Mouse (Mus musculus): ENCODE data around the gene Gpx4.

- TF ChIP-seq POLR2A (IDR thresholded peaks at IDR 0.05; ENCODE audit: insufficient read length, low read depth) (no peak), TCF12 (IDR thresholded peaks at IDR 0.05; ENCODE audit: insufficient read depth, poor library complexity, severe bottlenecking) (no peak), MAX (IDR thresholded peaks at IDR 0.05; ENCODE audit: low read depth) (no peak), MYOG (IDR thresholded peaks at IDR 0.05; ENCODE audit: control insufficient read depth in 1 of 3, insufficient read depth in 1 of 3, insufficient read length in 2 of 3, low read depth in 2 of 3) (no peak), E2F4 (IDR thresholded peaks at IDR 0.05; ENCODE audit: insufficient read depth) (no peak)
Measured at GRCm38 (mm10) chr10:80069251-80069650, 22.3 kb downstream of the Gpx4 start.
